Mouse (Mus musculus) olfactory bulb, adult 2 months (tissue): Measurements from ENCODE around the gene Slc35b2. TPM values are rescaled to one million over a fixed set of nuclear protein-coding genes. Genes with fewer than 3 reads are reported as not detected.
A peak's percentile ranks its signal among the peaks of the same experiment; 100 is the strongest.

Experiments
- H3K27ac ChIP-seq: fragments of 200-500 bp; 2 replicates; pipeline ENCODE4 v1.5.1; 2012; ENCODE audit warnings: low read depth, low read length; ENCODE audit not compliant: insufficient read depth
- H3K4me1 ChIP-seq: fragments of 200-500 bp; 2 replicates; pipeline ENCODE4 v1.6.1; 2012; ENCODE audit warnings: low read length; ENCODE audit not compliant: control insufficient read depth, insufficient read depth
- H3K4me3 ChIP-seq: fragments of 200-500 bp; 2 replicates; pipeline ENCODE4 v1.5.1; 2012; ENCODE audit warnings: mild to moderate bottlenecking, low read depth, low read length, moderate library complexity; ENCODE audit not compliant: insufficient read depth
- CTCF ChIP-seq: fragments of 200-500 bp; IDR thresholded peaks from 2 replicates; pipeline ENCODE4 v1.5.1; 2012; ENCODE audit warnings: low read depth, mild to moderate bottlenecking, low read length, moderate library complexity; ENCODE audit not compliant: insufficient read depth
- POLR2A ChIP-seq: fragments of 200-500 bp; IDR thresholded peaks from 2 replicates; pipeline ENCODE4 v1.6.1; 2012; ENCODE audit warnings: mild to moderate bottlenecking, low read depth, low read length, moderate library complexity; ENCODE audit not compliant: insufficient read depth
- WGBS: fragments of 180-500 bp; shearing (Covaris S2); methylation state at CpG from one replicate; pipeline ENCODE4 v1.1.7; 2018; 5-methylcytosine and 5-hydroxymethylcytosine counted together
- polyA plus RNA-seq: library from polyadenylated mRNA; stranded (reverse); fragments of >200 nt; gene quantifications from 2 replicates; pipeline ENCODE4 v1.2.4, GENCODE M21; 2012; ENCODE audit warnings: low replicate concordance; ENCODE audit not compliant: missing spikeins, insufficient read depth, insufficient read length

Gene Slc35b2
- polyA plus RNA-seq, 1 experiment, result not detected

GRCm38 (mm10) chr17:45593479-45593878 lies 29.8 kb downstream of the Slc35b2 start:
- H3K27ac ChIP-seq, result no peak overlapping the region
- no peak overlapping the region for H3K4me3 ChIP-seq
- 71% methylated on average over 8 of the region's 8 CpGs for WGBS
- H3K4me1 ChIP-seq, result peaks cover 52% of the 10 kb centered on the region
- TF ChIP-seq CTCF (no peak), POLR2A (no peak)

- peaks cover 53% of the 10 kb centered on the region for H3K4me1 ChIP-seq
- no peak overlapping the region for H3K4me3 ChIP-seq
- TF ChIP-seq CTCF (no peak), POLR2A (no peak)
- H3K27ac ChIP-seq, result no peak overlapping the region
- 79% methylated on average over 8 of the region's 8 CpGs for WGBS
Observed at GRCm38 (mm10) chr17:45594195-45594594, 30.5 kb downstream of the Slc35b2 start.

- H3K4me3 ChIP-seq, result peak overlapping the region; percentile 55
- no peak overlapping the region; the same call in 1 of the 2 replicates for H3K27ac ChIP-seq
- WGBS, result 5% methylated on average over 58 of the region's 58 CpGs
- peaks cover 57% of the 10 kb centered on the region for H3K4me1 ChIP-seq
- peak; percentile 29; the same call in 1 of the 2 replicates for TF ChIP-seq POLR2A
- no peak for TF ChIP-seq CTCF
Observed at GRCm38 (mm10) chr17:45594881-45595735, 31.4 kb downstream of the Slc35b2 start.

GRCm38 (mm10) chr17:45595736-45596390 lies 32.2 kb downstream of the Slc35b2 start:
- 13% methylated on average over 23 of the region's 23 CpGs for WGBS
- Histone ChIP-seq H3K27ac (no peak overlapping the region), H3K4me3 (peak overlapping the region; percentile 55), H3K4me1 (peaks cover 57% of the 10 kb centered on the region)
- TF ChIP-seq POLR2A, result no peak
- no peak for TF ChIP-seq CTCF

GRCm38 (mm10) chr17:45596631-45597396 lies 33.1 kb downstream of the Slc35b2 start:
- peak; percentile 5; the same call in 1 of the 2 replicates for TF ChIP-seq CTCF
- TF ChIP-seq POLR2A, result no peak
- no peak overlapping the region for H3K27ac ChIP-seq
- no peak overlapping the region for H3K4me3 ChIP-seq
- H3K4me1 ChIP-seq, result peaks cover 48% of the 10 kb centered on the region
- WGBS, result 31% methylated on average over 11 of the region's 11 CpGs

GRCm38 (mm10) chr17:45597787-45598186 lies 34.1 kb downstream of the Slc35b2 start:
- H3K4me1 ChIP-seq, result peaks cover 39% of the 10 kb centered on the region
- TF ChIP-seq CTCF (no peak), POLR2A (no peak)
- WGBS, result 53% methylated on average over 3 of the region's 3 CpGs
- no peak overlapping the region for H3K27ac ChIP-seq
- H3K4me3 ChIP-seq, result no peak overlapping the region

- TF ChIP-seq POLR2A (no peak), CTCF (no peak)
- H3K4me3 ChIP-seq, result no peak overlapping the region
- H3K4me1 ChIP-seq, result peaks cover 35% of the 10 kb centered on the region
- 95% methylated on average over 2 of the region's 2 CpGs for WGBS
- H3K27ac ChIP-seq, result no peak overlapping the region
Observed at GRCm38 (mm10) chr17:45598376-45598775, 34.7 kb downstream of the Slc35b2 start.

GRCm38 (mm10) chr17:45598891-45599290 lies 35.2 kb downstream of the Slc35b2 start:
- 55% methylated on average over 3 of the region's 3 CpGs for WGBS
- Histone ChIP-seq H3K4me3 (no peak overlapping the region), H3K27ac (no peak overlapping the region), H3K4me1 (peaks cover 33% of the 10 kb centered on the region)
- no peak for TF ChIP-seq CTCF
- no peak for TF ChIP-seq POLR2A
